Mouse (Mus musculus) cerebellum, adult 8-10 months (tissue): ENCODE data around the gene Gas2l1.
"Not testable (repeated sequence)": the region's sequence is repeated elsewhere in the genome, so short reads cannot be mapped to it uniquely, and the experiment has no call there.

ENCODE experiments used
- DNase-seq: peaks from one replicate; pipeline ENCODE4 v3.0.0; 2022

Gene Gas2l1

DNA sequence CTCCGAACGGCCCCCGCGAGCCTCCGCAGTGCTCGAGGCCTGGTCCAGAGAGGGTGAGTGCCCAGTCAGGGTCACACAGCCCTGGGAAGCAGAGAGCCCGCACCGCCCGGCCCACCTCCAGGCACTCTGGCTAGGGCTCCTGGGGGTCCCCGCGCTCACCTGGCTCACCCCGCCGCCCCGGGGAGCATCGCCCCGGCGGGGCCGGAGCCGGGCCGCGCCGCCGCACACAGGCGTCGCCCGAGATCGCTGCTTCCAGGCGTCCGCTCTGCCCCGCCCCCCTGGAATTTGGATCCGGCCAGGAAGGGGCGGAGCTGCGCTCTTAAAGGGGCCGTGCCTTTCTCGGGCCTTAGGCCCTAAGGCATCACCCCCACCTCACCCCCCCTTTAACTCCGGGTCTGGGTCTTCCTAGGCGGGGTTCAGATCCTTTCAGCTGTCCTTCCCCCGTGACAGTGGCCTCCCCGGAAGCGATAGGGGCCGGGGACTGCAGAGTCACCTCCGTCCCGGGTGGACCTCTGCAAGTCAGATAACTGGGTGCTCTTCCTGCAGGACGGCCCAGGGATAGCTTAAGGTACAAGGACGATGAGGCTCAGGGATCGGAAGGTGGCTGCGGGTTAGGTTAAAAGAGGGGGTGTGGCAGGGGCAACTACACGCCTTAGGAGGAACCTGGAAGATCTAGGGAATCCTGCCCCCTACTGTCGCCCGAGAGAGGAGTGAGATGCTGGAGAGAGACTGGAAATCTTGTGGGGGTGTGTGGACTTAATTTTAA is at the start of gene Gas2l1:
Gene Gas2l1 (minus strand): TSS at position 272 of the 766 bp plus-strand sequence.
- peak; percentile 84 for DNase-seq

DNA sequence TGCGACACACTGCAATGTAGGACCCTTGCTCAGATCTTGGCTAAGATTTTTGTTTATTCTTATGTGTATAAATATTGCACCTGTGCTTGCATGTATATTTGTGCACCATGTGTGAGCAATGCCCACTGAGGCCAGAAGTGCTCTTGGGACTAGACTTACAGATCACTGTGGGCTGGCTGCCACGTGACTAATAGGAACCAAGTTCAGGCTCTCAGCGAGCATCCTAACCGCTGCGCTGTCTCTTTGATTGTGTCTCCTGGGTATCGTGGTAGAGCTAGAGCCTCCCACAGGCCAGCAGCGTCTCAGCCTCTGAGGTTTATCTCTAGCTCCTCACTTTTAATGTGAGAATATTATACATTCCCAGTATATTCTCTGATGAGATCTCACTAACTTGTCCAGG is 48.5 kb upstream of the Gas2l1 start:
- no peak for DNase-seq

DNA sequence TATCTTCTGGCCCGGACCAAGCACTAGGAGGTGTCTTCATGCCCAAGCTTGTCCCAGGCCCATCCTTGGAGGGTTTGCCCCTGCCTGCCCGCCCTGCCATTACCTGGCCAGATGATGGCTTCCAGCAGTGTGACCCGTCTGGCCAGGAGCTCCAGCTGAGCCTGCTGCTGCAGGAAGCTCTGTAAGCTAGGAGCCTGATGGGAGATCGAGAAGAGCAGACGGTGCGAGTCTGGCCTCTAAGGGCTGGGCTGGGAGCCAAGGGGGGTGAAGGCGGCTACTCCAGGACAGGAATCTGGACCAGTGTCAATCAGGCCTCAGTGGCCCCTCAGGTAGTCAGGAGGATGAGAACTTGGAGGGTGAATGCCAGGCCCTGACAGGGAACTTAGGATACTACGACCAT is 44.3 kb upstream of the Gas2l1 start:
- no peak for DNase-seq

GRCm38 (mm10) chr11:5103986-5104509 is 38.9 kb upstream of the Gas2l1 start:
- no peak for DNase-seq

- no peak for DNase-seq
These were observed 37.3 kb upstream of the Gas2l1 start for GRCm38 (mm10) chr11:5102384-5102783.

DNA sequence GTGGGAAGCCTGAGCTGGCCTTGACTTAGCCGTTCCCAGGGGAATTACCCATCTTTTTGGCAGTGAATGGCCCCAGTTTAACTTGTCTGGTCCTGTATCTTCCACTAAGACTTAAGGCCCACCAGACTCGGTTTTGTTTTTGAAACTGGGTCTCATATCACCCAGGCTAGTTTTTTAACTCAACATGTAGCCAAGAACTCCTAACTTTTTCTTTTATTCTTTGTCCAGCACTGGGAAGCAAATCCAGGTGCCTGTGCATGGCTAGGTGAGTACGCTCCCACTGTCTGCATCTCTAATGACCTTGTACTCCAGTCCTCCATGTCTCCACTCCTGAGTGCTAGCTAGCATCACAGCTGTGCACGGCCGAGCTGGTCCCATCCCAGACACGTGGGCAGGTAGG is 36.5 kb upstream of the Gas2l1 start:
- no peak for DNase-seq

DNA sequence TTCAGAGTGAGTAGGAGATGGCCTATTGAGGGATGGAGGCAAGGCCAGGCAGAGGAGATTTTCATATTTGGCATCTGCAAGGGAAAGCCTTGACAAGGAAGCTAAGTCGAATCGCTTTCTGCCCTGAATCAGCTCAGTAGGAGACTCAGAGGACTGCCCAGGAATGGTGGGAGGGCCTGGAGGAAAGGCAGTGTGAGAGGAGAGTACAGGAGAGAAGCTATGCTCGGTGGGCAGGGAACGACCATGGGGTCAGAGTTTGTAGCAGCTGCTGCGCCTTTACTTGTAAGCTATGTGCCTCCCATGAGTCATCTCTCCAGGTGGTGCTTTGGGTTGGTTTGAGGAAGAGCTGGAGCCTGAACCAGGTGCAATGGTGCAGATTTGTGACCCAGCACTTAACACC is 35.7 kb upstream of the Gas2l1 start:
- no peak for DNase-seq

- peak; percentile 39 for DNase-seq
These were observed 35.2 kb upstream of the Gas2l1 start for GRCm38 (mm10) chr11:5100283-5100682.

DNA sequence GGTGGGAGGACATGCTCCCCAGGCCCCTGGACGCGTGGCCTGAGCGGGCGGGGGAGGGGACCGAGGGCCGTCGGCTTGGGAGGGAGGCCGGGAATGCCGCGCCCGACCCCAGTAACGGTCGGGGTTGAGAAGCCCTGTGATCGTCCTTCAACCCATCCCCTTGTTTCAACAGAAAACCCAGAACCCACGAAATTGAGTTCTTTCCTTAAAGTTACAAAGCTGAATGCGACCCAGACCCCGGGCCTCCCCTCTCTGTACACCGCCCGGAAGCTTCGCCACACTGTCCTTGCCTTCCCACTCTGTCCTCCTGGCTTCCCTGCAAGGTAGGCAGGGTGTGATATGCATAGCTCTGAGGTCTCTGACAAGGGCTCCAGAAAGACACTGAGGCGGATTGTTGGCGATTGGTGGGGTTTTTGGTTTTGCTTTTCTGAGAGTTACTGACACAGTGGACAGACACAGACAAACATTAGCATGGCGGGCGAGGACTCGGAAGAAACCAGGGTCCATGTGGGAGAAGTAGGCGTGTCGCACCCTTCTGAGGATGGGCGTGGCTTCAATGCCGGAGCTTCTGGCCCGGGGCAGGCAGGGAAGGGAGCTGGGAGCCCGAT is 34.6 kb upstream of the Gas2l1 start:
- DNase-seq, result peak; percentile 71

- peak; percentile 99 for DNase-seq
These were observed 33.8 kb upstream of the Gas2l1 start, which contains the start of the genes Rhbdd3 and Ewsr1 for GRCm38 (mm10) chr11:5098736-5099542. TSS of gene Rhbdd3 (plus strand) at chr11:5098926. TSS of gene Ewsr1 (minus strand) at chr11:5099266.

DNA sequence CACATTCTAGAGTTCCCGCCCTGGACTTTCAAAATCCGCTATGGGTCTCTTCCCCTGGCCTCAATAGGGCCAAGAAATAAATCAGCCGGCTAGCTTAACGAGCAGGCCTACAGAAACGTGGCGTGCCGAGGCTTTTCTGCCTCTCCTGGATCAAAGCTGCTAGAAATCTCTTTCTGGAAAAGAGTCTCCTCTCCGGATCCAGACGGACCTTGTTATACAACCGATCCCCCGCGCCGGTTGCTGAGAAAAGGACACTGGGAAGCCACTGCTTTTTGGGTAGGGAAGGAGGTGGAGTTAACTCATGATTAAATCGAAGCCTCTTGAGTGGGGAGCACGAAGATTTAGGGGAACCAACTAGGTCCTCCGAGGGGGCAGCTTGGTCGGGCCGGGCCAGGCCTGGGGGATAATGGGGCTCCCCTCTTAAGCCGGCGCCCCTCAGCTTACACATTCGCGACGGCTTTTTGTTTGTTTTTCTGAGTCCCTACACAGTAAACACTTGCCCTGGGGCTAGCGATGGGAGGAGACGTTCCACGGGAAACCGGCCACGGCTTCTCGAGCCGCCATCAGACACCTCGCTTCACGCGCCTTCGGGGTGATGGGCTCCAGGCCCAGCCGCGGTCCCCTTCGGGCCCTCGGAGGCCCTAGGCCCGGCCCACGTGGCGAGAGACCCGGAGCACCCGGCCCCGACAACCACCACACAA is 33.1 kb upstream of the Gas2l1 start:
- DNase-seq, result peak; percentile 52

- no peak for DNase-seq
These were observed 31.4 kb upstream of the Gas2l1 start for GRCm38 (mm10) chr11:5096480-5097020.

DNA sequence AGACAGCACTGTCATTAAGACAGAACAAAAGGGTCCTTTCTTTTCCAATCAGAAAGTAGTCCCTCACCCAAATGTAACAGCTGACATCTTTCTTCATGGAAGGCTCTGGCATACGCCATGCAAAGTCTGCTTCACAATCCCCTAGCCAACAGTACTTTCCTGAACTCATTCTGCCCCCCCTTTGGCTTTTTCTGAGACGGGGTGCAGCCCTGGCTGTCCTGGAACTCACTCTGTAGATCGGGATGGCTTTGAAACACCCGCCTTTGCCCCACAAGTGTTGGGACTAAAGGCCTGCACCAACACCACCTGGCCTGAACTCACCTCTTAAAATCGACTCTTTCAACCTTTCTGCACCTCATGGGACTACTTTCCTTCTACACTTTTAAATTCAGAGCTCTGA is 30.8 kb upstream of the Gas2l1 start:
- DNase-seq, result no peak

DNA sequence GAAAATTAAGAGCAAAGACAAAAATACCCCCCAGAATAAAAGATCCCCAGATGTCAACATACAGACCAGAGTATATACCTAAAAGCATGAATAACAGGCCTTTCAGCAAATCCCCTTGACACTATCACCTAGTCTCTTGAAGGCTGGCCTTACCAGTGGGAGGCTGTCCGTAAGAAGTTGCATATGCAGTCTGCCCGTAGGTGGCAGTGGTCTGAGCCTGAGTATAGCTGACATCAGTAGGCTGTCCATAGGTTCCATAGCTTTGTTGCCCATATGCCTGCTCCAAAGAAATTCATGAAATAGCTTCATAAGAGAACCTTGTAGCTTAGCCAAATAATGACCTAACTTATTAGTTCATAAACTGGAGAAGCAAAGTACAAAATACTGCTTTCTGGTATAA is 26.6 kb upstream of the Gas2l1 start:
- DNase-seq, result no peak

GRCm38 (mm10) chr11:5089147-5089546 is 24.0 kb upstream of the Gas2l1 start:
- DNase-seq, result no peak

DNA sequence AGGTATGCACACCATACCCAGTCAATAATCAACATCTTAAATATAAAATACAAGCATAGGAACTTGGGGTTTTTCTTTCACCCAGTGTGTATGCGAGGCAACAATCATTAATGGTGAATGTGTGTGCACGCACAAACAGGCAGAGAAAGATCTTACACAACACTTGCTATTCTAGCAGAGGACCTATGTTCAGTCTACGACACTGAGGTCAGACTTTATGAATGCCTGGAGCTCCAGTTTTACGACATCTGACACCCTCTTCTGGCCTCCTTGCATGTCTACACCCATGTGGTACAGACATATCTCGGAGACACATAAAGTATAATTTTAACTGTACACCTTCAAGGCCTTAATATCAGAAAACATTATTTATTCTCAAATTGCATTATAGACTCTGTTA is 11.7 kb upstream of the Gas2l1 start:
- DNase-seq, result not testable (repeated sequence)

GRCm38 (mm10) chr11:5075760-5076159 is 10.6 kb upstream of the Gas2l1 start:
- no peak for DNase-seq

DNA sequence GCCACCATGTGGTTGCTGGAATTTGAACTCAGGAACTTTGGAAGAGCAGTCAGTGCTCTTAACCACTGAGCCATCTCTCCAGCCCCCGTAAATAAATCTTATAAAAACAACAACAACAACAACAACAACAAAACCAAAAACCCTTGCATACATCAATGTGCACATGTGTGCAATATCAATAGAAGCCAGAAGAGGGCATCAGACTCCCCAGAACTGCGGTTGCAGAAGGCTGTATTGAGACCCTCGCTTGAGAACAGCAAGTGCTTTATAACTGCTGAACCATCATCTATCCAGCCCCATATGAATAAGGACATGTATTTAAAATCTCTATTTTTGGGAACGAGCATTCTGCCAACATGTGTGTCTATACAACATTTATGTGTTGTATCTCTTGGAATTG is 9.8 kb upstream of the Gas2l1 start:
- DNase-seq, result no peak

- DNase-seq, result no peak
These were observed 3.2 kb upstream of the Gas2l1 start for GRCm38 (mm10) chr11:5068126-5068971.

- DNase-seq, result no peak
These were observed 1.9 kb upstream of the Gas2l1 start for GRCm38 (mm10) chr11:5067063-5067462.

- no peak for DNase-seq
These were observed 658 bp downstream of the Gas2l1 start for GRCm38 (mm10) chr11:5064282-5065055.
